Mouse (Mus musculus) layer of hippocampus, adult 8-10 months (tissue): ENCODE data around the gene Foxr1. TPM values are rescaled to one million over a fixed set of nuclear protein-coding genes. Genes with fewer than 3 reads are reported as not detected.
A peak's percentile ranks its signal among the peaks of the same experiment; 100 is the strongest.
"Not testable (repeated sequence)": the region's sequence is repeated elsewhere in the genome, so short reads cannot be mapped to it uniquely, and the experiment has no call there.

Source experiments
- DNase-seq, 2 experiments: peaks; one replicate each; pipeline ENCODE4 v3.0.0; 2022; ENCODE audit warnings: low spot score in 2 of 2
- total RNA-seq, 4 experiments: library from RNA; stranded (reverse); gene quantifications; 2 replicates each; pipeline ENCODE4 v1.2.4; 2022

Gene Foxr1
- total RNA-seq, 4 experiments from 2014 or later = not detected

DNA sequence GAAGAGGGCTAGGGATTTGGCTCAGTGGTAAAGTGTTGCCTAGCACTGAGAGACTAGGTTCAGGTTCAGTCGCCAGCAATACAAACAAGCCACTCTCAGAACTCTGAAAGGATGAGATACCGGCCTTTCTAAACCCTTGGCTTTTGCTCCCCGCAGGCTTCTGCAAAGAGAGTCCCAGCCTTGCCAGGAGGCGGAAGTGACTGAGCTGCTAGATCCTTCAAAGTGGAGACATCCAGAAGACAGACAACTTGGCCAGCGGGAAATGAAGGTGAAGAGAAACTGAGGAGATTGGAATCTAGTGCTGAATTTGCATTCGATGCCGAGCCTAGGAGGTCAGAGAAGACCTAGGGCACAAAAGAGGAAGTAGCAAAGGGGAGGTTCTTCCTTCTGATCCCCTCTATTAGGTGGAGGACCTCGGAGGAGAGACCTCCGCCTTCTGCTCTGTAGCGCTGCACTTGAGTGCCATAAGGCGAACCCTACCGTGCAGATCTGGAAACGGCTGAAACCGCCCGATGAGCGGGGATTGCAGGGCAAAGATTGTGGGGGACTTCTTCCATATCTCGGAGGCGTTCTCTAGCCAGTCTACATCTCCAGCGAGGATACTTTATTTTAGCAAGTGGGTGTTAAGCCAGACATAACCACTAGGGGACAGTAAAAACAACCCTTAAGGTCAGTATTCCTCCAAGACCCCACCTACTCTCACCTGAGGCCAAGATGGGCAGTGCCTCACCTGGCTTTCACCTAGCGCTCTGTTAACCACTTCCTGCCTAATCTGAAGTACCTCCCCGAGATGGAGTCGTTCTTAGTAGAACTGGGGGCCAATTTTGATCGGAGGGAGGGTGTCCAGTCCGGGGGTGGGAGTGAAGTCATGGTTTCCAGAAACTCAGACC is 36.6 kb upstream of the Foxr1 start:
- no peak for DNase-seq

DNA sequence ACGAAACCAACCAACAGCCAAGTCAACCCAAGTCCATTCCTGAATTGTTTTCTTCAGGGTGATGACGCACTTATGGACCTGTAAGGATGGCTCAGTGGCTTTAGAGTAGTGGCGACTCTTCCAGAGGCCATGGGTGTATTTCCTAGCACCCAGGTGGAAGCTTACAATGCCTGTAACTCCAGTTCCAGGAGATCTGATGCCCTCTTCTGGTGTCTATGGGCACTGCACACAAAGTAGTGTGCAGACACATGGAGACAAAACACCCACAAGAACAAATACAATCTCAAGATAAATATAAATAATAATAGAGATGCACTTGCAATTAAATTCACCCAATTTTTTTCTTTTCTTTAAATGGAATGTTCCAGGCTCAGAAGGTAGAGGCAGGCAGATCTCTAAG is 35.0 kb upstream of the Foxr1 start:
- DNase-seq = no peak

DNA sequence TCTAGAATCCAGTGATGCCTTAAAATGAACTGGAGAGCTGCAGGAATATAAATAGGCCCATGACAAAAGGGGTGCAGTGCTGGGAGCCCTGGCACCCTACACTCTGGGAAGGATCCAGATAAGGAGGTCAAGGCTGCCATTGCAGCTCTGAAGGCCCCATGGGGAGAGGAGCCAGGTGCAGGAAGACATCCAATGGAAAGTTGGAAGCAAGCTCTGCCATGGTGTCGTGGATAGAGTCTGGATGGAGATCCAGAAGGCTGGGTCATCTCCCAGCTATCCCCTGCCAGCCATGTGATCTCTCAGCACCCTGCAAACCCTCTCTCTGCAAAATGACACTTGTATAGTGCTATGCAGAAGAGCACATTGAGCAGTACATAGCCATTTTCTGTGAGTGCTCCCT is 33.4 kb upstream of the Foxr1 start:
- no peak for DNase-seq

DNA sequence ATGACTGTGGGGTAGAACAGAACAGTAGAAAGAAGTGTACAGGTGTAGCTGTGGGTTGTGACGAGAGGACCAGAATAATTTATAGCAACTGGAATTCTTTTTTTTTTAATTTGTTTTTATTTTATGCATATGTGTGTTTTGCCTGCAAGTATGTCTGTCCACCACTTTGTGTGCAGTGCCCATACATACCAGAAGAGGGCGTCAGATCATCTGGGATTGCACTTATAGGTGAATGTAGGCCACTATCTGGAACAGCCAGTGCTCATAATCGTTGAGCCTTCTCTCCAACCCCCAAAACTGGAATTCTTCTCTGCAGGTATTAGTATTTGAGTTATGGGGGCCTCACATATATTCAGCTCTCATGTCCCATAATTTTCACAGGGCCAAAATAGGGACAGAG is 32.2 kb upstream of the Foxr1 start:
- DNase-seq = no peak

DNA sequence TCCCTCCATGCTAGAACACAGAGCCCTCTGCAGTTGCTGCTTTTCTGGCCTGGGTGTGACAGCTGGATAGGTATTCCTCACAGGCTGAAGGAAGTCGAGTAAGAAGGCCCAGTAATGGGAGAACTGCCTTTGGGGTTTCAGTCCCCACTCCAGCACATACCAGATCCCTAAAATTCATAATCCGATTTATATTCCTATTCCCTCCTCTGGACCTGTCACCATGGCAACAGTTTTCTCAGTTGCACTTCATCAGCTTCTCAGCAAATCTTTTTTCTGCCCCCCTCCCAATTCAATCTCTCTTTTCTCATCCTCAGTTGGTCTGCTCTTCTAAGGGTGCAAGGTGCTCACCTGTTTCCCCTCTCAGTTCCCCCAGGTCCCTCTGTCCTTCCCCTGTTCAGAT is 27.9 kb upstream of the Foxr1 start:
- DNase-seq = no peak

DNA sequence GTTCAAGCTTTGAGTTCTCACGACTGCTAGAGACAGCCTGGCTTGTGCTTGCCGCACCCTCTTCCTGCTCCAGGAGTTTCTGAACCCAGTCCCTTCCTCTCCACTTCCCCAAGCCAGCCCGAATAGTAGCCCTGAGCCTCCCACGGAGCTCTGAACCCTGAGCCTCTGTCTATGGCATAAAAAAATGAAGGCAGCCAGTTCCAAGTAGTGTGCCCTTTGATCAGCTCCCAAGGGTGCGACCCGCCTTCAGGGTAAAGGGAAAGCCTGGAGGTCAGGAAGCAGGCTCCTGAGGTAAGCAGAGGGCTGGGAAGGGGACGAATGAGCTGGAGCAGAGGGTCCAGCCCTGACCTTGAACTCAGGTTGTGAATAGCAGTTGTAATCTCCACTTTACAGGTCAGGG is 27.3 kb upstream of the Foxr1 start:
- no peak for DNase-seq

DNA sequence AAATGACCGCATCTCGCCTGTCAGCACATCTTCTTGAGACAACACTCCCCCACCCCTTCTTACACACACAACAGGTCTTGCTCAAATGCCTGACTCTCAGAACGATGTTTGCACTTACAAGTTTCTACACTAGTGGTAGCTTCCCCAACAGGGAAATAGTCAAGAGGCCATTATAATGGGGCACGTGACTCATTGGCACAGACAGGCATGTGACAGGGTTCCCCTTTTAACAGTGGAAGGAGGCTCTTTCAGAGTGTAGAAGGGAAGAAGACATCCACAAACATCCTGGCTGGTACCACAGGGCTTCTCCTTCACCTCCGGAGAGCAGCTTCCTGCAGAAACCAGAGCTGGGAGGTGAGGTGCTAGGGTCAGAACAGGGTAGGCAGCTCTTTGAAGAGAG is 21.0 kb upstream of the Foxr1 start:
- DNase-seq = no peak

DNA sequence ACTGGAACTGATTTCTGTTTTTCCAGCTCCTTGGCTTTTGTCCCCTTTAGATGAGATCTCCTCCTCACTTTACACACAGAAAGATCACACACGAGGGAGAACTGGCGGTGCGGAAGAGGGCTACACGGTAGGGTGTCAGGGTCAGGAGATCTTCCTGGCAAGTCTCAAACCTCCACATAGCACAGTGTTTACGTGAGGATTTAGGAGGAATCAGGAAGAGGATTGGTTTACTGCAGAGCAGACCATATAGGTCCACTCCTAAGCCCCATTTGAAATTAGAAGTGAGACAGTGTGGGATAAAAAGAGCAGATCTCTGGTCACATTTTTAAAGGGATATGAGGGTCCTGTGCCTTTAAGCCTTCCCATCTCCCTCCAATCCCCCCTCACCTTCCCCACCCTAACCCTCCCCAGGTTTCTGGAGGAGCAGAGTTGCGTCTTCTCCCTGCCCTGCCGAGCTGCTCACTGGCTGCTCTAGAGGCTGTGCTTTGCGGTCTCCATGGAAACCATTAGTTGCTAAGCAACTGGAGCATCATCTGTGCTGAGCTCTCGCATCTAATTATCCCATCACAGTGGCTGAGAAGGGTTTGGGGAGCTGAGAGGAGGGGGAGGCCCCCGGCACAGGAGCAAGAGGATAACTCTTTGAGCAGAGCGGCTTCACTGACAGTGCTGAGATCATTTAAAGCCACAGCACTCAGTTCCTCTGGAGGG is 16.3 kb upstream of the Foxr1 start:
- peak; percentile 88 to 92 for DNase-seq

DNA sequence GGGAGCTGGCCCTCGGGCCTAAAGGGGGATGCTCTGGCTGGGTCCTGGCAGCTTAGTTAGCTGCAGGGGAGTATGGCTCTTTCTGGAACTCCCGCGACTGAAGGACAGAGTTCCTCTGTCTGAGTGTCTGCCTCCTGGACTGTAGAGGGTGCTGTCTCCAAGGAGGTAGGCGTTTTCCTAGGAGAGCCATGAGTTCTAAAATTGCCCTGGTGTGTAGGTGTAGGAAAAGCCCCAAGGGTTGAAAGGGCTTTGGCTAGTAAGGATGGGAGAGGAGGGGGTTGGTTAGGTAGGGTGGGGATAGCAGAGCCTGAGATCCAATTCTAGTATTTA is 13.9 kb upstream of the Foxr1 start, which contains the start of gene Upk2:
Gene Upk2, minus strand, starts transcription at position 86 of the 330 bp plus-strand sequence.
- no peak for DNase-seq

DNA sequence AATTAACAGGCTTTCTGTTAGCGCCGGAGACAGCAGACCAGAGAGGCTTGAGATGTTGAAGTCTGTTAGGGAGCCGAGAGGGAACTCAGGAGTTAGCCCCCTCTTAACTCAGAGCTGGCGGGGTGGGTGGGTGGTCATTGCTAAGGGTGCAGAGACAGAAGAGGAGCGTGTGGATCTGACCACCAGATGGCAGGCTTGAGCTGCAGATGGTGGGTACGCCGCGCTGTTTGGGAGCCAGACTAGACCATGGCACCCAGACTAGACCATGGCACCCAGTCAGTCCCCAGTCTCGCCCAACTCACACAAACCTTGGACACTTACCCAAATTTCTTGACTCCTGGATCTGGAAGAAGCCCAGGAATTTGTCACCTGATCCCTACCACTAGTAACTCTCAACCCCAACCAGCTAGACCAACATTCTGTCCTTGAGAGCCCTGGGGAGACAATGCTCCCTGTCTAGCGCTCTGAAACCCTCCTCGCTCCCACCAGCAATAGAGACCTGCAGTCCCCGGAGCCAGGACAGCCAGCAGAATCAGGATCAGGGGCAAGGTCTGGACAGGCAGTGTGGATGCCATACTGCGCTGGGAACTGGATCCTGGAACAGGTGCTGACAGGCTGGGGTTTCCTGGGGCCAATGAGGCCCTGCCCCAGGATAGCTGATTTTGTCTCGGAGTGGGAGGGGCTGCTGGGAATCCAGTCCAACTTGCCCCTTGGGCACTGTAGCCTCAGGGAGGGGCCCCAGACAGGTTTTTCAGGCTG is 13.4 kb upstream of the Foxr1 start:
- DNase-seq = peak; percentile 63 to 88

DNA sequence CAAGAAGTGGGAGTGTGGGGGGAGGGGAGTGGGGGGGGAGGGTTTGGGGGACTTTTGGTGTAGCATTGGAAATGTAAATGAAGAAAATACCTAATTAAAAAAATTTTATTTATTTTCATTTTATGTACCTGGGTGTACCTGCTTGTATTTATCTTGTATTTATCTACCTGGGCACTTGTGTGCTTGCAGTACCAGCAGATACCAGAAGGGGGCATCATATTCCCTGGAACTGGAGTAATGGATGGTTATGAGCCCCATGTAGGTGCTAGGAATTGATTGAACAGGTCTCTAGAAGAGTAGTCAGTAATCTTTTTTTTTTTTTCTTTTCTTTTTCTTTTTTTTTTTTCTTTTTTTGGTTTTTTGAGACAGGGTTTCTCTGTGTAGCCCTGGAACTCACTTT is 9.5 kb upstream of the Foxr1 start:
- DNase-seq = no peak

DNA sequence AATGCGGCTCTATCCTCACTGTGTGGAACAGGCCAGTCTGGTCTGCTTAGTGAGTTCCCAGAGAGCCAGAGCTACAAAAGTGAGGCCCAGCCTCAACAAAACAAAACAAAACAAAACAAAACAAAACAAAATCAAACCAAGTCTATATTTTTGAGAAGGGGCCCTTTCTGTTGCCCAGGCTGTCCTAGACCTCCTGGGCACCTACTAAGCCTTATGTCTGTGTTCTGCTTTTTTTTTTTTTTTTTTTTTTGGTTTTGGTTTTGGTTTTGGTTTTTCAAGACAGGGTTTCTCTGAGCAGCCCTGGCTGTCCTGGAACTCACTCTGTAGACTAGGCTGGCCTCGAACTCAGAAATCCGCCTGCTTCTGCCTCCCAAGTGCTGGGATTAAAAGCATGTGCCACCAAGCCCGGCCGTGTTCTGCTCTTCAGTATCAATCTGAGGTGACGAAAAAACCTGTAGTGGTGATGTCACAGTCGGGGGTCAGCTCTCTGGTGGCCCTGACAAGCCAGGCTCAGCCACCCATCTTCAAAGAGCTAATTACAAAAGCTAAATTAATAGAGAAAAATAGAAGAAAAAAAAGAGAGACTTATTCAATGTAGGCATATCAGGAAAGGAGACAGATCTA is 3.6 kb upstream of the Foxr1 start:
- not testable (repeated sequence) for DNase-seq

DNA sequence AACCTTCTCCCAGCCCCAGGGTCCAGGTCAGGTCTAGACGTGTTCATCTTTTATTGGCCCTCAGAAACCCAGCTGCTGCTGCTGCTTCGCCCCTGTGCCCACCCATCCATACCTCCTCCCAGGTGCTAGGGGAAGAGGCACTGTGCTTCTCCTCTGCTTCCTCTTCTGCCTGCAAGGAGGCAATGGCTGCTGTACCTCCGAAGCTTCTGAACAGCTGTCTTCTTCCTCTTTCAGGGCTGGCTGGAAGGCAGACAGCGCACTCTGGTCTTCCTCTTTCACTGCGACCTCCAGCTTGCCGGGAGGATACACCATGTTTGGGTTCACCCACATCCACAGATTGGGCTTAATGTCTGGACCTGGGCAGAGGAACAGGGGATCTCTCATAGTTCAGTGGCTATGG is 5.2 kb downstream of the Foxr1 start:
- no peak for DNase-seq

DNA sequence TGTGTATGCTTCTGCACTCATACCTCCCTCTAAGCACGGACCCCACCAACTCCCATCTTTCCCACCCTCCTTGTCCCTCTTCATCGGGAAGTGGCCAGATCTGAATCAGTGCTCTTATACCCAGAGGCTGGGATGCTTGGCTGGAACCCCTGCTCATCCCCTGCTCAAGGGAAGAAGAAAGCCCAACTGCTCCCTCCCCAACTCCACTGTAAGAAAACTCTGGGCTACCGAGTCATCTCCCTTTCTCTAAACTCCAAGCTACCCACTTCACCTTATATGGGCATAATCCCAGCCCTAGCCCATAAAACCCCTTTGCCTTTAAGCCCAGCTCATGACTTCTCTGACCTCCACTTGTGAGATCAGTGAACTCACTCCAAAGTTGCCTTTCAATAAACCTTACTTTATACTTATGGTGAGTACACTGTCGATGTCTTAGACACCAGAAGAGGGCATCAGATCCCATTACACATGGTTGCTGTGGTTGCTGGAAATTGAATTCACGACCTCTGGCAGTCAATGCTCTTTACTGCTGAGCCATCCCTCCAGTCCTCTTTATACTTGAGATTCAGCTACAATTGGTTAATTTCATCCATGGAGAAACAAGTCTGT is 8.3 kb downstream of the Foxr1 start:
- DNase-seq = no peak

DNA sequence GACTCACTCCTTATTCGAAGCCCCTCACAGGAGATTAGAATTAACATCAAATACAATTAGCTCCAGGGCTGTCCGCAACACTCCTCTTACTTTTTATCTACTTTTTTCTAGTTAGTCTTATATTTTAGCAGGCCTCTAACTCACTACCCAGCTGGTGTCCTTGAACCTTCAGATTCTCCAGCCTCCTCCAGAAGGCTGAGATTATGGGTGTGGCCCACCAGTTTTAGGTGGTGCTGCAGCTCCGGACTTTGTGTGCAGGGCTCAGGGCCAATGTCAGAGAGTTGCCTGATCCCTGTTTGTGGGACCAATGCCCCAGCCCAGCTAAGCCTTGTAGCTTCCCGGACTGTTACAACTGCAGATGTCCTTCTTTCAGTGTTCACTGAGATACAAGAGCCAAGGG is 17.4 kb downstream of the Foxr1 start:
- DNase-seq = no peak

DNA sequence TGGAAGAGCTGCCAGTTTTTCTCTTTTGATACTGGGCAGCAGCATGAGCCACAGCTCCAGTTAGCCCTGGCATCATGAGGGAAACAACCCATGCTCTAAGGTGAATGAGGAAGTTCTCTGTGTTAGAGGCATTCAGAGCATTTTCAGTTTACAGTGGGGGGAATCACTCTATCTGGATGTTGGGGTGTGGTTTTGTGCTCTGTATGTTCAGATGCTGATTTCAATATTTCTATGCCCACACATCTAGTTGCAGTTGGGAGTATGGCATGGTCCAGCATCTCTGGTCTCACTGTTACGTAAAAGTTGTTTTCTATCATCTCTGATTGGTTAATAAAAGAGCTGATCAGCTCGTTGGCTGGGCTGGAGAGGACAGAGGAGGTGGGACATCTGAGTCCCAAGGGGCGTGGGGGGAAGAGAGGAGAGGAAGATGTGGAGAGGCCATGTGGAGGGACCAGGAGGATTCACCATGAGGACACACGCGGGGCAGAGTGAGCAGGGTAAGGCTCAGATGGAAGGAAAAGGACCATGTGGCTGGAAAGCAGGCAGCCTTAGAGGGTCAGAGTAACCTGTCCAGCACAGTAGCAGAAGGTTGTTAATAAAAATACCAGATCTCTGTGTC is 20.5 kb downstream of the Foxr1 start:
- no peak for DNase-seq

DNA sequence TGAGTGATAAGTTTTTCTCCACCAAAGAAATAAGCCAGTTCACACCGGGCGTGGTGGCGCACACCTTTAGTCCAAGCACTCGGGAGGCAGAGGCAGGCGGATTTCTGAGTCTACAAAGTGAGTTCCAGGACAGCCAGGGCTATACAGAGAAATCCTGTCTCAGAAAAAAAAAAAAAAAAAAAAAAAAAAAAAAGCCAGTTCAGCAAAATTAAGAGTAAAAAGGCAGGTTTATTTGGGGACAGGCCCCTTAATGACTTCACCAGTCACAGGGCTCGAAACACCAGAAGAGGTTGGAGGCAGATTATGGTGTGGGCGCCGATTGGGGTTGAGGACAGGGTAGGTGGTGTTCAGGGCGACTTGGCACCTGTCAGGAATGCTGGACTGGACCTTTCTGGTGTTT is 21.2 kb downstream of the Foxr1 start:
- not testable (repeated sequence) for DNase-seq

DNA sequence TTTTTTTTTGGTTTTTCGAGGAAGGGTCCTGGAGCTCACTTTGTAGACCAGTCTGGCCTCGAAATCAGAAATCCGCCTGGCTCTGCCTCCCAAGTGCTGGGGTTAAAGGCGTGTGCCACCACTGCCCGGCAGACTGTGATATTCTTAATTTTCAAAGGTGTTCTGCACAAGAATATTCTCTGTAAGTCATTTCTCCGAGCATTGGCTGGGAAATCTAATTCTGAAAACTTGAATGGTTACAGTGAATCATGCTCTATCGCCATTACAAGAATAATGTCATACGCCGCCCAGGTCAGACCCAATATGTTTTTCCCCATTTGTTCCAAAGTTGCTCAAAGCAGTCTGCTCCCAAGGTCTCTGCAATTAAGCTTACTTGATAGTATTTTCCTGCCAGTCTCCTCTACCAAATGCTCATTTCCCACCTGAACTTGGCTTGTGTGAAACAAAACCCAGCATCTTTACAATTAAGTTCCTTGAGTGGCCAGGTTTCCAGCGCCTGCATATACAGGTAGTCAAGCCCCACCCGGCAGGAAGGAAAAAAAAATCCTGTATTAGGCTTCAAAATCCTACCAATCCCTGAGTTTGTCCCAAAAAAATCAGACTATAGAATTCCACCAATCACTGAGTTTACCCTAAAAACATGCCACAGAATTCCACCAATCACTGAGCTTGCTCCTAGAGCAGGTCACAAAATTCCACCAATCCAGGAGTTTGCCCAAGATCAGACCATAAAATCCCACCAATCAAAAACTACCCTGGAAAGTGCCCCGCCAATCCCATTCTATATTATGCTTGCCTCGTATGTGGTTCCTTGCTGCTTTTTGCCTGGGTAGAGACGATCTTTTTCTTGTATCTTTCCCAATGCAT is 22.2 kb downstream of the Foxr1 start, which contains the start of gene Ccdc84:
Gene Ccdc84, minus strand, starts transcription at position 51 of the 867 bp plus-strand sequence.
- no peak for DNase-seq

DNA sequence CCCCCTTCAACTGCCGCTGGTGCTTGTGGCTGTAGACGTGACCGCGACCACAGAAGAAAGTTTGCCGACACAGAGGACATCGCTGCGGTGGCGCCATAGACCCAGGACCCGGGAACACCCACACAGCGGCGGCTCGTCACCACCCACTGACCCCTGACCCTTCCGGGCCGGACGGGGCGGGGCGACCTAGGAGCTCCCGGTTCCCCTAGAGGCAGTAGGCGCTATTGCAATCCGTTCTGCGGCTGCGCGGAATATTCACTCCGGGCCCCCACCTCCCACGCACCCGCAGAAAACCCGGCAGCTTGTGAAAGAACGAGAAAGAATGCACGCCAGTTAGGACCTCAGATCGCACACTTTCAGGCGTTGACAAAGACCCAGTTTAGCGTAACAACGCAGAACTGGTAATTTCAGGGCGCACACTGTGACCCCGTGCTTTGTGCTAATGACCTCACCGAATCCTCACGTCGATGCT is 23.0 kb downstream of the Foxr1 start:
- peak; percentile 91 to 95 for DNase-seq
